Mouse (Mus musculus): Measurements from ENCODE around the gene Pam16. TPM values are rescaled to one million over a fixed set of nuclear protein-coding genes. Genes with fewer than 3 reads are reported as not detected.

The Pam16 gene
- polyA plus RNA-seq, 1 experiment from 2014 or later, result 104 TPM

Other genes with a start within 250 kb of the Pam16 start
- gene Adcy9, start 204.5 kb downstream of the Pam16 start, polyA plus RNA-seq (2016; fragmentation: Nextera tagmentation; extraction: Ambion mirVana), result 1.5 and 2.2 TPM in 2 replicates
- gene Srl, start 83.2 kb downstream of the Pam16 start, polyA plus RNA-seq (2016; fragmentation: Nextera tagmentation; extraction: Ambion mirVana), result 29.5 and 31.9 TPM in 2 replicates
- 27.8 and 31.5 TPM in 2 replicates for gene Tfap4, start 65.1 kb downstream of the Pam16 start, polyA plus RNA-seq (2016; fragmentation: Nextera tagmentation; extraction: Ambion mirVana)
- gene Glis2, start 30.3 kb downstream of the Pam16 start, polyA plus RNA-seq (2016; fragmentation: Nextera tagmentation; extraction: Ambion mirVana), result 33.0 and 33.4 TPM in 2 replicates
- 23.4 and 24.1 TPM in 2 replicates for gene Vasn, start 15.0 kb upstream of the Pam16 start, polyA plus RNA-seq (2016; fragmentation: Nextera tagmentation; extraction: Ambion mirVana)
- 57.1 and 59.8 TPM in 2 replicates for gene Dnaja3, start 15.0 kb upstream of the Pam16 start, polyA plus RNA-seq (2016; fragmentation: Nextera tagmentation; extraction: Ambion mirVana)
- gene Coro7, start 54.8 kb upstream of the Pam16 start, polyA plus RNA-seq (2016; fragmentation: Nextera tagmentation; extraction: Ambion mirVana), result 18.2 and 23.1 TPM in 2 replicates
- 124 and 135 TPM in 2 replicates for gene Nmral1, start 94.4 kb upstream of the Pam16 start, polyA plus RNA-seq (2016; fragmentation: Nextera tagmentation; extraction: Ambion mirVana)
- 102 and 105 TPM in 2 replicates for gene Hmox2, start 101.4 kb upstream of the Pam16 start, polyA plus RNA-seq (2016; fragmentation: Nextera tagmentation; extraction: Ambion mirVana)
- gene Cdip1, start 165.3 kb upstream of the Pam16 start, polyA plus RNA-seq (2016; fragmentation: Nextera tagmentation; extraction: Ambion mirVana), result 96.8 and 99.7 TPM in 2 replicates
- gene 4930562C15Rik, start 210.4 kb upstream of the Pam16 start, polyA plus RNA-seq (2016; fragmentation: Nextera tagmentation; extraction: Ambion mirVana), result 0.50 and 0.67 TPM in 2 replicates